Mouse (Mus musculus): ENCODE data around the gene Cacna1e. TPM values are rescaled to one million over a fixed set of nuclear protein-coding genes. Genes with fewer than 3 reads are reported as not detected.

Cacna1e gene
- polyA plus RNA-seq, 1 experiment = 28.8 TPM

- TF ChIP-seq CTCF (IDR thresholded peaks at IDR 0.05; ENCODE audit: borderline replicate concordance, extremely low read depth, insufficient read depth, insufficient read length) (no peak), POLR2A (IDR thresholded peaks at IDR 0.05; ENCODE audit: borderline replicate concordance, extremely low read depth, insufficient read depth, insufficient read length, poor library complexity, severe bottlenecking) (no peak)
- peak; percentile 88 for DNase-seq (ENCODE audit: low read depth)
These were observed 179.6 kb downstream of the Cacna1e start for GRCm38 (mm10) chr1:154704558-154705185.

- no peak for DNase-seq (ENCODE audit: low read depth)
- TF ChIP-seq POLR2A (IDR thresholded peaks at IDR 0.05; ENCODE audit: borderline replicate concordance, extremely low read depth, insufficient read depth, insufficient read length, poor library complexity, severe bottlenecking) = no peak
- TF ChIP-seq CTCF (IDR thresholded peaks at IDR 0.05; ENCODE audit: borderline replicate concordance, extremely low read depth, insufficient read depth, insufficient read length) = no peak
These were observed 181.7 kb downstream of the Cacna1e start for GRCm38 (mm10) chr1:154702623-154703022.

- peak; percentile 36 for DNase-seq (ENCODE audit: low read depth)
- no peak for TF ChIP-seq CTCF (IDR thresholded peaks at IDR 0.05; ENCODE audit: borderline replicate concordance, extremely low read depth, insufficient read depth, insufficient read length)
- no peak for TF ChIP-seq POLR2A (IDR thresholded peaks at IDR 0.05; ENCODE audit: borderline replicate concordance, extremely low read depth, insufficient read depth, insufficient read length, poor library complexity, severe bottlenecking)
These were observed 195.2 kb downstream of the Cacna1e start for GRCm38 (mm10) chr1:154688876-154689665.

- no peak for DNase-seq (ENCODE audit: low read depth)
- TF ChIP-seq POLR2A (IDR thresholded peaks at IDR 0.05; ENCODE audit: borderline replicate concordance, extremely low read depth, insufficient read depth, insufficient read length, poor library complexity, severe bottlenecking) (no peak), CTCF (IDR thresholded peaks at IDR 0.05; ENCODE audit: borderline replicate concordance, extremely low read depth, insufficient read depth, insufficient read length) (no peak)
These were observed 197.4 kb downstream of the Cacna1e start for GRCm38 (mm10) chr1:154686861-154687260.

GRCm38 (mm10) chr1:154683477-154684106, 200.7 kb downstream of the Cacna1e start:
- no peak for TF ChIP-seq POLR2A (IDR thresholded peaks at IDR 0.05; ENCODE audit: borderline replicate concordance, extremely low read depth, insufficient read depth, insufficient read length, poor library complexity, severe bottlenecking)
- no peak for TF ChIP-seq CTCF (IDR thresholded peaks at IDR 0.05; ENCODE audit: borderline replicate concordance, extremely low read depth, insufficient read depth, insufficient read length)

GRCm38 (mm10) chr1:154678989-154679388, 205.3 kb downstream of the Cacna1e start:
- TF ChIP-seq POLR2A (IDR thresholded peaks at IDR 0.05; ENCODE audit: borderline replicate concordance, extremely low read depth, insufficient read depth, insufficient read length, poor library complexity, severe bottlenecking) (no peak), CTCF (IDR thresholded peaks at IDR 0.05; ENCODE audit: borderline replicate concordance, extremely low read depth, insufficient read depth, insufficient read length) (no peak)
- DNase-seq (ENCODE audit: low read depth) = no peak

More at GRCm38 (mm10) chr1:154683477-154684106, 200.7 kb downstream of the Cacna1e start:
- DNase-seq (ENCODE audit: low read depth) = no peak

- TF ChIP-seq CTCF (IDR thresholded peaks at IDR 0.05; ENCODE audit: borderline replicate concordance, extremely low read depth, insufficient read depth, insufficient read length) = no peak
- TF ChIP-seq POLR2A (IDR thresholded peaks at IDR 0.05; ENCODE audit: borderline replicate concordance, extremely low read depth, insufficient read depth, insufficient read length, poor library complexity, severe bottlenecking) = no peak
- peak; percentile 55 for DNase-seq (ENCODE audit: low read depth)
These were observed 206.2 kb downstream of the Cacna1e start for GRCm38 (mm10) chr1:154678151-154678550.

- TF ChIP-seq CTCF (IDR thresholded peaks at IDR 0.05; ENCODE audit: borderline replicate concordance, extremely low read depth, insufficient read depth, insufficient read length) (no peak), POLR2A (IDR thresholded peaks at IDR 0.05; ENCODE audit: borderline replicate concordance, extremely low read depth, insufficient read depth, insufficient read length, poor library complexity, severe bottlenecking) (no peak)
- no peak for DNase-seq (ENCODE audit: low read depth)
These were observed 206.6 kb downstream of the Cacna1e start for GRCm38 (mm10) chr1:154677677-154678076.

- DNase-seq (ENCODE audit: low read depth) = peak; percentile 39
- TF ChIP-seq POLR2A (IDR thresholded peaks at IDR 0.05; ENCODE audit: borderline replicate concordance, extremely low read depth, insufficient read depth, insufficient read length, poor library complexity, severe bottlenecking) (no peak), CTCF (IDR thresholded peaks at IDR 0.05; ENCODE audit: borderline replicate concordance, extremely low read depth, insufficient read depth, insufficient read length) (no peak)
These were observed 220.6 kb downstream of the Cacna1e start for GRCm38 (mm10) chr1:154663721-154664120.

GRCm38 (mm10) chr1:154661977-154662376, 222.3 kb downstream of the Cacna1e start:
- no peak for DNase-seq (ENCODE audit: low read depth)
- TF ChIP-seq POLR2A (IDR thresholded peaks at IDR 0.05; ENCODE audit: borderline replicate concordance, extremely low read depth, insufficient read depth, insufficient read length, poor library complexity, severe bottlenecking) (no peak), CTCF (IDR thresholded peaks at IDR 0.05; ENCODE audit: borderline replicate concordance, extremely low read depth, insufficient read depth, insufficient read length) (no peak)

GRCm38 (mm10) chr1:154661221-154661864, 223.0 kb downstream of the Cacna1e start:
- DNase-seq (ENCODE audit: low read depth) = peak; percentile 92
- TF ChIP-seq CTCF (IDR thresholded peaks at IDR 0.05; ENCODE audit: borderline replicate concordance, extremely low read depth, insufficient read depth, insufficient read length) (no peak), POLR2A (IDR thresholded peaks at IDR 0.05; ENCODE audit: borderline replicate concordance, extremely low read depth, insufficient read depth, insufficient read length, poor library complexity, severe bottlenecking) (no peak)

Measured in brain, embryonic 14.5 days (tissue).